Mouse (Mus musculus) brain, embryonic 14.5 days (tissue): ENCODE measurements at regions not wholly inside any gene's neighbourhood (a gene's known extent, or its start where the extent isn't known, plus 50 kb on each side); places are given as distances from the start of the nearest gene placed in this dataset.
A peak's percentile ranks its signal among the peaks of the same experiment; 100 is the strongest.

ENCODE experiments used
- DNase-seq: peaks from one replicate; pipeline ENCODE4 v3.0.0-alpha.2; 2011; ENCODE audit warnings: low read depth
- CTCF ChIP-seq: fragments of 200-500 bp; IDR thresholded peaks from 2 replicates; pipeline ENCODE4 v1.5.1; 2012; ENCODE audit warnings: inconsistent platforms, mild to moderate bottlenecking, moderate library complexity, borderline replicate concordance; ENCODE audit not compliant: insufficient read depth, insufficient read length; ENCODE audit errors: extremely low read depth
- POLR2A ChIP-seq: fragments of 200-500 bp; IDR thresholded peaks from 2 replicates; pipeline ENCODE4 v1.6.1; 2012; ENCODE audit warnings: mild to moderate bottlenecking, inconsistent platforms, borderline replicate concordance; ENCODE audit not compliant: poor library complexity, insufficient read depth, insufficient read length, severe bottlenecking; ENCODE audit errors: extremely low read depth

GRCm38 (mm10) chr13:83951163-83951562 is 270.9 kb upstream of the Tmem161b start:
- TF ChIP-seq POLR2A: no peak
- TF ChIP-seq CTCF: no peak
- peak; percentile 73 for DNase-seq

- no peak for TF ChIP-seq POLR2A
- no peak for TF ChIP-seq CTCF
These were observed 270.3 kb upstream of the Tmem161b start for GRCm38 (mm10) chr13:83951808-83952207.

DNA sequence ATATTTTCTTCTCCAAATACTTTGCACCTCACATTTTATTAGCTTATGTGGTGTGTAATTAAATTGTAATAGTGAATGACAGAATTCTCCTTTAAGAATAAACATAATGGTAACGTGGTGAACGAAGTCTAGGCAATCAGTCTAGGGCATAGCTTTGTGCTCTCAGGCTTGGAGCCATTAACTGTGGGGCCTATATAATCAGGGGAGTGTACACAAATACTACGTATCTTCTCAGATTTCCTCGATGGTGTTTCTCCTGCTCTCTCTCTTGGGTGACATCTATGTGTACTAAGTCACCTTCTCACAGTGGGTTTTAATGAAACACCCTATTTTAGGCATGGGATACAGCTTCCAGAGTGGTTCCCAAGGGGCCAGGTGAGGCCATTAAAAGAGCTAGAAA is 269.7 kb upstream of the Tmem161b start:
- no peak for DNase-seq
- TF ChIP-seq CTCF: no peak
- no peak for TF ChIP-seq POLR2A

More at GRCm38 (mm10) chr13:83951808-83952207, 270.3 kb upstream of the Tmem161b start:
- no peak for DNase-seq

- TF ChIP-seq CTCF: no peak
- TF ChIP-seq POLR2A: no peak
- peak; percentile 52 for DNase-seq
These were observed 269.2 kb upstream of the Tmem161b start for GRCm38 (mm10) chr13:83952862-83953261.

DNA sequence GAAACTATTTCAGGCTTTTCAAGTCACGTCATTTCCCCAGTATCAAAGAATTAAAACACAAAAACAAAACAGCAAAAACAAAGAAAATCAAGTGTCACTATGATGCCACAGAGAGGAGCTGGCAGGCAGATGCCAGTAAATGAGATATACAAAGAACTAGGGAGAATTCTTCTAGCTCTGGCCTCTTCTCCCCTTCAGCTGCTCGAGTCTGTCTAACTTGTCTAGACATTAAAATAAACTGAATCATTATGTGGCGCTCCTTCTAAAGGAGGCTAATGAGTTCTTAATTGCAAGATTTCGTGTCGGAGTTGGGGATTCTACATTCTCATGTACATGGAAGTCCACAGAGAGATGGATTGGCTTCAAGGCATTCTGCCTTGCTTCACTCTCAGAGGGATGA is 266.4 kb upstream of the Tmem161b start:
- TF ChIP-seq CTCF: no peak
- no peak for TF ChIP-seq POLR2A
- peak; percentile 72 for DNase-seq

GRCm38 (mm10) chr13:83978541-83978940 is 243.6 kb upstream of the Tmem161b start:
- no peak for DNase-seq
- TF ChIP-seq CTCF: no peak
- TF ChIP-seq POLR2A: no peak

DNA sequence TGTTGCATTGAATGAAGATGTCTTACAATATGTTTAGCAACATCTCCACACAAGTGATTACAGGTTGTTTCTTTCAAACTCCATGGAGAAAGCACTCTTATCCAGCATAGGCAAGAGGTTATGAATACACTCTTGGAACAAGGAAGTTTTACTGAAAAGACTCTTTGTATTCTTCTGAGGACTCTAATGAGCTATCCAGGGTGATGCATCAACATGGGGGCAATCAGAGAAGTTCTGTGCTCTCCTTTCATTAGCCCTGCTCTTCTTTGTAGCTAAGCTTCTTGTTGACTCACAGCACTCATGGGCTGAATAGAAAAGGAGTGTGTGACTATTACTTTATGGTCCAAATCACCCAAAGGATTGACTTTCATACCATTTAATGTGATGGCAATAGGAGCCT is 242.6 kb upstream of the Tmem161b start:
- no peak for DNase-seq
- TF ChIP-seq CTCF: no peak
- TF ChIP-seq POLR2A: no peak

- peak; percentile 96 for DNase-seq
- TF ChIP-seq CTCF (no peak), POLR2A (no peak)
These were observed 237.3 kb upstream of the Tmem161b start for GRCm38 (mm10) chr13:83984651-83985331.

GRCm38 (mm10) chr13:83987746-83988423 is 234.2 kb upstream of the Tmem161b start:
- DNase-seq: peak; percentile 97
- no peak for TF ChIP-seq POLR2A
- no peak for TF ChIP-seq CTCF

- DNase-seq: peak; percentile 85
- TF ChIP-seq CTCF (no peak), POLR2A (no peak)
These were observed 233.6 kb upstream of the Tmem161b start for GRCm38 (mm10) chr13:83988517-83988916.

- peak; percentile 82 for DNase-seq
- TF ChIP-seq POLR2A (no peak), CTCF (no peak)
These were observed 224.3 kb upstream of the Tmem161b start for GRCm38 (mm10) chr13:83997599-83998369.

- DNase-seq: peak; percentile 56
- TF ChIP-seq CTCF (no peak), POLR2A (no peak)
These were observed 200.3 kb upstream of the Tmem161b start for GRCm38 (mm10) chr13:84021771-84022170.

DNA sequence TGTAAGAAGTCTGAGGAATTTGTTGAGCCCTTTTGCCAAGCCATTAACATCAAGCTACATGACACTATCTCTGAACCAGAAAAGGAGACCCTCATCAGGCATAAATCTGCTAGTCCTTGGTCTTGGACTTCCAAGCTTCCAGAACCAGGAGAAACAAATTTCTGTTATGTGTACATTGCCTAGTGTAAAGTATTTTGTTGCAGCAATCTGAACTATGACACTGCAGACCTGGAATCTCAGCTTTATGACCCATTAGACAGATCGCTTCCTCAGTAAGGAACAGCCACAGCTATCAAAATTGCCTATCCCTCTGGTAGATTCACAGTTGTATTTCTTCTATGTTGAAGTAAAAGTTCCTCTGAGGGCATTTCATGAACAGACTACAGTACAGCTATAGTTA is 199.1 kb upstream of the Tmem161b start:
- no peak for DNase-seq
- TF ChIP-seq CTCF (no peak), POLR2A (no peak)
